Mouse (Mus musculus): ENCODE data around the gene Dcakd.

Gene Dcakd

DNA sequence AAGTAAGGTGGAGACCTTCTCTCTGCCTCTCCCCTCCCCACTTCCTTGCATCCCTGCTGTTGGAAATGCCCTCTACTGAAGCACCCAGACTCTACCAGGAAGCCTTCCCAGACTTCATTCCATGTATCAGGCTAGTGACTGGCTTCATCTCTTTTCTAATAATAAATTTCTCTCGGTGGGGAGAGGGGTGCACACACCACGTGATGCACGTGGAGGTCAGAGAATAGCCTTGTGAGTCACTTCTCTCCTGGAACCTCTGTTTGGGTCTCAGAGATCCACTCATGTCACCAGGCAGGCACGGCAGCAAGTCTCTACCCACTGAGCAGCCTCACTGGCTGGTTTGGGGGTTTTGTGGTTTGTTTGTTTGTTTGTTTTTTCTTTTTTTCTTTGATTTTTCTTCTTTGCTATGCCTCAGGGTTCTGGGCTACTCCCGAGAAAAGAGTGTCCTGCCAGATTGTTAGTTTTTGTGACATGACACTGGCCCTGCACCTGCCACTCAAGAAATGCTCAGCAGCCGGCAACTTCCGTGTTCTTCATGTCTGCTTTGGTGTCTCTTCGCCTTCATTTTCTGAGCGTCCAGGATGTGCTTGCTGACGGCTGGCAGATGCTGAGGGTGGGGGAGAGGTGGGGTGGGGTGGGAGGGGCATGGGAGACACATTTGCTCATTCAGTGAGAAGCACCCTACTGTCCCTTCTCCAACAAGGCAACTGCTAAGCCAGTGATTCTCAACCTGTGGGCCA, 46.8 kb downstream of the Dcakd start:
- WGBS = 70% methylated on average over 10 of the region's 10 CpGs

DNA sequence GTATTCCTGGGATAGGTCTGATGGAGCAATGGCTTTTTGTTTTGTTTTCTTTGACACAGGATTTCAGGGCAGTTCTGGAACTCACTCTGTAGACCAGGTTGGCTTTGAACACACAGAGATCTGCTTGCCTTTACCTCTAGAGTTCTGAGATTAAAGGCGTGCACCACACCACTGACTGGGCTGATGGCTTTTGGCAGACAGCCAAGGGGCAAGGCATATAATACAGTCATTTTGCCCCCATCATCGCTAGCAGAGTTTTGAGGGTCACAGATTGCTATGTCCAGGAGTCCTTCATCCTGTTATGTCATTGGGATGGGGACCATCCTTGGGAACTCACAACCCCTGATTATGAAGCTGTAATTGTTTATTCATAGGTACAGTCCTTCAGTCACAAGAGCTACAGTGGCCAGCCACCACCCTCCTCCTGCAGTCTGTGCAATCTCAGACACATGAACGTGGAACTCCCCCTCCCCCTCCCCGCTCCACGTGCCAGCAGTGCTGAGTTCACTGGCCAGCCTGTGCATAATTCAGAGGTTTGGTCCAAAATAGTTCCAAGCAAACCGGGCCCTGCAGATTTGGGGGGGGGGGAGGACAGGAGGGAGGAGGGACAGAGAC, 50.0 kb downstream of the Dcakd start:
- 45% methylated on average over 6 of the region's 6 CpGs for WGBS

- WGBS = 91% methylated on average over 9 of the region's 9 CpGs
Observed at GRCm38 (mm10) chr11:102975966-102976365, 52.2 kb downstream of the Dcakd start.

DNA sequence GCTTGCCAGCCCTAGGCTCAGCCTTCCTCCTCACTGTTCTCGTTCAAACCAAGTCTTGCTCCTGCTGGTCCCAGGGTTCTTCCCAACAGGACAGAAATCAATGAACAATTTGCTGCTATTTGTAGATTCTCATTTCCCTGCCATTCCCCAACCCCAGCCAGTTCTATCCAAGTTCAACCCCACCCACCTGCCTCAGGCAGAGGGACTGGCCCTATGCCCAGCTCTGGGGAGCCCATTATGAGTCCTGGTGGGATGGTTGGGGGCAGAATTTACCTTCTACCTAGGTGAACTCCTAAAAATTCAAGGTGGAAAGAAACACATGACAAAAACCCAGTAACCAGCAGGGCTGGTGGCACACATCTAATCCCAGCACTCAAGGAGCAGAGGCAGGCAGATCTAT, 55.8 kb downstream of the Dcakd start:
- WGBS = 36% methylated on average over 1 of the region's 1 CpGs

- 30% methylated on average over 5 of the region's 5 CpGs for WGBS
Observed at GRCm38 (mm10) chr11:102971604-102972003, 56.5 kb downstream of the Dcakd start.

DNA sequence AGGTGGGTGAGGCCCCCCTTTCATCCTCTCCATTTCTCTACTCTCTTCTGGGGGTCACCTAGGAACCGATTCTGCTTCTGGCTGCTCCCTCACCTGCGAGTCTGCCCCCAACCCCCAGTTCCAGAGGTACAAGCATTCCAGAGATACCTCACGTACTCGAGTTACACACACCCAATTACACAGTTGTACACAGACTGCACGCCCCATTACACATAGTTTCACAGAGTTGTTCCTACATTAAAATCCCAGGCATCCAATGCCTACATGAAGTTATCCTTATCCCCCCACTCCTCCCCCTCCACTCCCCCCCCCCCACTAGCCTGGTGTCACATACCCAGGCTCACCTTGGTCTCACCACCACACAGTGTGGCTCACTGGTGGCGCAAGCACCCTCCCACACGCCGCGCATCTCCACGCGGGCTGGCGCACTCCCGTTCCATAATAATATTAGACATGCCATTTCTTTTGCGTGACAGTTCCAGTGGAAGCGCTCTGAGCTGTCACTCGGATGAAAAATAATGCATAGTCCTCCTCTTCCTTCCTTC, 63.5 kb downstream of the Dcakd start:
- 64% methylated on average over 16 of the region's 16 CpGs for WGBS

DNA sequence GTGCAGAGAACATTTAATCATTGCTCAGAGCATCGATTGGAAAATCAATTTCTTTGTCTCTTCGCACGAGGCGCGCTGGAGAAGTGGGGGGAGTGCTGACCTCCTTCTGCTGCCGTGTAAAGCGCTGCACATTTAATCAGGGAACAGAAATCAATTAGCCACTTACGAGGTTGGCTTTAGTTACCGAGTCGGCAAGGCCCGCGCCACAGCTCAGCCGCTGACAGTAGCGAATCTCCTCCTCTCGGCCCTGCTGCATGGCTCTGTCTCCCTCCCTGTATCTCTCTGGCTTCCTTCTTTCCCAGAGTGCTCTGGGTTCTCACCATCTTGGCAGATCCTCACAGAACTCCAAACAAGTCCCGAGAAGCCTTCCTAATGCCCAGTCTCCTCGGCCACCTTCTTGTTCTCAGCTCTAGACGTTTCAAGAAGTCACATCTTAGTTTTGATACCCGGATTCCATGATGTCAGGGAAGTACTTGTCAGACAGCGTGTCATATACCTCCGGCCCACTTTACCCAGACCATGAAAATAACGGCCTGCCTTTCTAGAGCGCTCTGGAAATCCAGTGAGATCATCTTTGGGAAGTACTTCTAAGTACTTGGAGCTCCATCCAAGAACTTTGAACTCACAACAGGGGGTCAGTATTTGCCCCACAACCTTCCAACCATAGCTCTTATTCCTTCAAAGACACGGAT, 64.1 kb downstream of the Dcakd start:
- WGBS = 43% methylated on average over 24 of the region's 24 CpGs

DNA sequence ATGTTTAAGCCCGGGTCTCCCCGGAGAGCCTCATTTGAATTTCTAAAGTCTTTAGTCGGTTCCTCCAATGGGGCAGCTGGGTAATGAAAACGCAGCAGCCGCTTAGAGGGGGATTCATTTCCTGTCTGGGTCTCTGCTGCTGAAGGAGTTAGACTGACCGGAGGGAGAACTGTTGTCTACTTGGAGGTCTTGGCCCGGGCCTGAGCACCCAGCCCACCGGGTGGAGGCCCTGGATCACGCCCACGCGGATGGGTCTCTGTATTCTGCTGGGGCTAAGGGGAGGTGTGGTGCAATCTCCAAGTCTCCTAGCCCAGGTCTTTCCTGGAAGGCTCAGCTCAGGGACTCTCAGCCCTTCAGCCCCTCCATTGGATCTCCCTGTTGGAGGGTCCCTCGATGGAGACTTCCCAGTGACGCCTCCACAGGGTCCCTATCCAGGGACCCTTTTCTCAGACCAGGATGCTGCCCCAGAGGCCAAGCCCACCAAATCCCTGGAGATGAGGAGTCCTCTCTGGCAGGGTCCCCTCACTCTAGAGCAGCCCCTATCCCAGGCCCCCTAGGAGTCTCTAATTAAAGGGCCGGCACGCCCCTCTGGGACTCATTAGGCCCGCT, 64.8 kb downstream of the Dcakd start:
- 20% methylated on average over 16 of the region's 16 CpGs for WGBS

DNA sequence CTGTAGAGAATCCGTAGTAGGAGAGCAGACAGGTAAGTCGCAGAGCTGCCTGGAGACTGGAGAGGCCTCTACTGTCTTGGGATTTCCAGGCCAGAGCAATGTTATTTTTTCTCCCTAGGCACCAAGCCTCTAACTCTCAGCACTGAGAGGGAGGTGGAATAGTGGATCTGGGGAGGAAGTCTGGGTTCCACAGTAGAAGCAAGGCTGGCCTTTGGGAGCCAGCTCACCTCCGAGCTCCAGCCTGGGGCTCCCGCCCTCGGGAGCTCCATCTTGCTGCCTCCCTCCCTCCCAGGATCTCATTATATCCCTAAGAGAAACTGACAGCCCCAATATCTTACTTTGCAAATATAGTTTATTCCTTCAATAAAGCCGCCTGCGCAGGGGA, 65.3 kb downstream of the Dcakd start:
- WGBS = 51% methylated on average over 7 of the region's 7 CpGs

- 96% methylated on average over 4 of the region's 4 CpGs for WGBS
Observed at GRCm38 (mm10) chr11:102961082-102961481, 67.1 kb downstream of the Dcakd start.

- WGBS = 89% methylated on average over 1 of the region's 1 CpGs
Observed at GRCm38 (mm10) chr11:102958870-102959269, 69.3 kb downstream of the Dcakd start.

GRCm38 (mm10) chr11:102958431-102958830, 69.7 kb downstream of the Dcakd start:
- 95% methylated on average over 6 of the region's 6 CpGs for WGBS

DNA sequence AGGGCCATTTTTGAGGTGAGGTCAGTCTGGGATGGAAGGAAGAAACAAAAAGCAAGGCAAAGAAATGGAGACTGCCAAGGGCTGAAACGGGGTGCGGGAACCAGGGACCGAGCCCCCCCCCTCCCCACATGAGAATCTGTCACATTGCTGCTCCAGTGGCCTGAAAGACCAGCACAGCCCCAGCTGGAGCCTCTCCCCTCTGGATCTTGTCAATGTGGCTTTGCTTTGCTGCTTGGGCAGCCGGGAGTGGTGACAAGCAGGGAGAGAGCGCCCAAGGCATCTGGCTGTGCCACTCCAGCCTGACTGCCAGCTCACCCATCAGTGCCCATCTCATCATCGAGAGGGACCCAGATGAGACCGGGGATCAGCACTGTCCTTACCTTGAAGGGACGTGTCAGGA, 70.4 kb downstream of the Dcakd start:
- WGBS = 76% methylated on average over 8 of the region's 8 CpGs

DNA sequence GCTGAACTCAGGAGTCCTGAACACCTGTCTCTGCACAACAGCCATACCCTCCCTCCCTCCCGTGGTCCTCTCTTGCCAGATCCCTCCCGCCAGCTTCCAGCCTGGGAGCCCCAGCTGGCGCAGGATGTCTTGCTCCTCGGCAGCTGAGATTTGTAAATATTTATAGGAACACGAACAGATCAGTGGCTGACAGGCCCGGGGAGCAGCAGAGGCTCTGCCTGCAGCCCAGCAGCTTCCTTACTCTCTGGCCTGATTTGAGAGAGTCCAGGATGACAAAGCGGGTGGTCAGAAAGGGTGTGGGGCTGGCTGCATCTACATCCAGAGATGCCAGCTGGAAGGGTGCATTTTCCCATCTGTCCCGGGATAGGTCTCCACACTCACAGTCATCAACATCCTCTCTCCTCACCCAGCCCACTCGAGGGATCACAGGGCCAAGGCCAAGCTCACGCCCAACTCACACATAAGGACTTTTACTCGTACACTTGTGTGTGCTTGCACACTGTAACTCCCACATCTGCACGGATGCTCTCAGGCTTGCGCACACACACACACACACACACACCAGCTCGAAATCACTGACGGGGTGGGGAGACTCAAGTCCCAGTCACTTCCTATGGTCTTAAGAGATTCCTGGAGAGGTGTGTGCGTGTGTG, 71.0 kb downstream of the Dcakd start:
- WGBS = 45% methylated on average over 16 of the region's 16 CpGs

DNA sequence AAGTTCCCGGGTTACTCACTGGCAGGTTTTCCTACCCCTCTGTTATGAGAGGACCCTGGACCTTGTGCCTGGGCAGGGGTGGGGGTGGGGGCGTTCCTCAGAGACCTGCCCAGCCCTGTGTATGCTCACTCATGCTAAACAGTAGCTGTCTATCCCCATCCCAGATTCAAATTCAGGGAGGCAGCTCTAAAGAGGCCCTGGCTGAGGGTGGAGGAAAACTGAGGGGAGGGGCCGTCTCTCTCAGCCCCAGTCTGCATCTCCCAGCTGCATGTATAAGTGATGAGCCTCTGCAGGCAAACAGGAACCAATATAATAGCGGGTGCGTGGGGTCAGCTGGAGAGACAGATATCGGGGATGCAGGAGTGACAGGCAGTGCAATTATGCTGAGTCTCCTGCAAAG, 75.2 kb downstream of the Dcakd start:
- WGBS = 65% methylated on average over 6 of the region's 6 CpGs

DNA sequence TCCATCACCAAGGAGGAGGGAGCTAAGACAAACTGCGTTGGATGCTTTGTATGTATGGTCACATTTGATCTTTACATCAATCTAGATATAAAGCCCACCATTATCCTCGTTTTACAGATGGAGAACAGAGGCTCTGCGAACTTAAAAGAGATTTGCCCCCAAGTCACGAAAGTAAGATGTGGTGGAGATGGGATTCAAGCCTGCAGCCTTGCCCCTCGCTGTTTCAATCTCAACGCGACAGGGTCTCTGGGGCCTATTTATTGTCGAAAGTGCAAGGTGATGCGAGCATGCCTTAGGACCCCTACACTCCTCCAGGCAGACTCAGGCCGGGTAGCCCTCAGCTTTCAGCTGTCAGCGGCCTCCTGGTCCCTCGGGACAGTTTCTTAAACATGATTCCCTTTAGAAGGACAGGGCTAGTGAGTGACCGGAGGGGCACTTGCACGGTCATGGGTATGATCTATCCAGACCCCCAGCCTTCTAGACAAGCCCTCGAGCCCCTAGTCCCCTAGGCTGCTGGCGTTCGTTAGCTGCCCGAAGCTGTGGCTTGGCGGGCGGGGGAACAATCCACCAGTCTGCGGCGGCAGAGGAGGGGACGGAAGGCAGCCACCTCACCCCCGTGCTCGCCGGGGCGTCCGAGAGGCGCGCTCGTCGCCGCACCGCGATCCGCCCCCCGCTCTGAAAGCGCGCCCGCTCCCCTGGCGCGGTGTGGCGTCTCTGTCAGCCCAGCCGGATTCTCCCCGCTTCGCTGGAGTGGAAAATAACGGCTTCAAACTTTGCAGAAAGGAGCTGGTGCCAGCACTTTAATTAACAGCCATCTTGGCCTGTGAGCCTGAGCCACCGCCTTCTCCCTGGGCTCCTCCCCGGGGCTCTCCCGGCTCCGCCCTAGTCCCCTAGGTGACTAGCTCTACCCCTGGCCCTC, 79.8 kb downstream of the Dcakd start:
- WGBS = 8% methylated on average over 51 of the region's 51 CpGs

- whole genome bisulfite sequencing = 32% methylated on average over 8 of the region's 8 CpGs
Observed at GRCm38 (mm10) chr11:102946992-102947343, 81.2 kb downstream of the Dcakd start.

DNA sequence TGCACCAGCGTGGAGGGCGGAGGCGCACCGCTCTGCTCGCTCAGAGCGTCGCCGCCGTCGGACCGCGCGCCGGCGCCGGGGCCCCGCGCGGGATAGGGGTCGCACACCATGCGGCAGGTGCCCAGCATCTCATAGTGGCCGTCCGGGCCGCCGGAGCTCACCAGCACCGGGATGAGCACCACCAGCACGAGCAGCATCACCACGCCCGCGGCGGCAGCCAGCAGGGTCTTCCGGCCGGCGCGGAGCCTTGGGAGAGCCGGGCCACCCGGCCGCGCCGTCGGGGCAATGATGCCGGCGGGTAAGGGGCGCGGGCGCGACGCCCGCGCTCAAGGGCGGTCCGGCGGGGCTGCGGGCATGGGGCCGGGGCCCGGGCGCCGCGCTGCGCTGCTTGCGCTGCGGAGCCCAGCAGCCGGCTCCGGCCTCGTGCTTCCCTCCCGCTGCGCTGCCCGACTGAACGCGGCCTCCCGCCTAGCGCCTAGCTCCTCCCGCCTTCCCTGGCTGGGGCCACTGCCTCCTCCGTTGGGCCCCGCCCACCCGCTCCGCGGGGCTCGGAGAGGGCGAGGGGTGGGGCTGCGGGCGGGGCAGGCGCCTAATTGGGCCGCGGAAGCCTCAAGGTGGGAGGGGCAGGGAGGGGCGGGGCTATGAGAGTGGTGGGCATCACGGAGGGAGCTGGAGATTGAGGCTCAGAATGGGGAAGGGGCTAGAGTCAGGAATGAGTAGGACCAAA, 81.7 kb downstream of the Dcakd start, which contains the start of gene C1ql1:
Gene C1ql1, minus strand, starts transcription at position 424 of the 727 bp plus-strand sequence.
- 1% methylated on average over 83 of the region's 87 CpGs for WGBS

DNA sequence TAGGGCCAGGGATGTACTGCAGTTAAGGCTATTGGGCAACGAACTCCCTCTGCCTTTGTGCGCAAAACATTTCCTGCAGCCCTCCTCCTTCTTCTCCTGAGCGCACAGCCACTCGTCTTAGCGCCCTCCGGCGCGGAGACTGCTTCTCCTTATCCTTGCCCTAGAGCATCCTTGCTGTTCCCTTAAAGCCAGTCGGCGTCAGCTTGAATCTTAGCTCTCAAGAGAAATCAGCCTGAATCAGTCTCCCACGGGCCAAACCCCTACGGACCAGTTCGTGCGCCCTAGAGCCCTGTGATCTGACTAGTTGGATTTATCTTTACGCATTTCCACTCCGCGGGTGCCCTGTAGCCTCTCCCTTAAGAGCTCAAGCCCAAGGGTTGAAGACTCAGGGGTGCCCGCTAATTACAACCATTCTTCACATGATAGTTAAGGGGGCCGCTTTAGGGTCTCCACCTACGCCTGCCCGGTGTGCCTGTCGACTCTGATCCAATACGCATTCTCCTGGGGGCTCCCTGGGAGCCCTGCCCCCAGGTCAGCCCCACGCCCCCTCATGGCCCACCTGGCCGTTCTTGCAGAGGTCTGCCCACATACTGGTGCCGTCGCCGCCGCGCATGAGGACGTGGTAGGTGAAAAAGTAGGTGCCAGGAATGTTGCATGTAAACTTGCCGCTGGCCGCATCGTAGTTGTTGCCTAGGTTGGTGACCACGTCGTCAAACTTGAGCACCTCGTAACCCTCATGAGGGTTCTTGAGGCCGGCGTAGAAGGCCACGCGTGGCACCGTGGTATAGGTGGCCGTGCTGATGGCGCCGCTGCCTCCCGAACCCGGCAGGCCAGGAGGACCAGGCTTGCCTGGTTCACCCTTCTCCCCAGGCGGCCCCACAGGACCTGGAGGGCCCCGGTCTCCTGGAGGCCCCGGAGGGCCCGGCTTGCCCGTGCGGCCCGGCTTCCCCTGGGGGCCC, 82.5 kb downstream of the Dcakd start:
- 2% methylated on average over 54 of the region's 54 CpGs for WGBS
